Mouse (Mus musculus) spleen, postnatal 10 days (tissue): ENCODE measurements around the gene Atp6ap1l.
"Not testable (repeated sequence)": the region's sequence is repeated elsewhere in the genome, so short reads cannot be mapped to it uniquely, and the experiment has no call there.

Experiments
- DNase-seq, 2 experiments: peaks; one replicate each; pipeline ENCODE4 v3.0.0; 2021 to 2022; ENCODE audit warnings: low spot score in 2 of 2

The Atp6ap1l gene

GRCm38 (mm10) chr13:90905176-90905575, at the start of gene Atp6ap1l:
Gene Atp6ap1l (minus strand): TSS chr13:90905355.
- no peak for DNase-seq

GRCm38 (mm10) chr13:90939600-90939999, 34.4 kb upstream of the Atp6ap1l start:
- no peak for DNase-seq

- DNase-seq, result peak; percentile 16 to 54
Measured at GRCm38 (mm10) chr13:90939192-90939591, 34.0 kb upstream of the Atp6ap1l start.

DNA sequence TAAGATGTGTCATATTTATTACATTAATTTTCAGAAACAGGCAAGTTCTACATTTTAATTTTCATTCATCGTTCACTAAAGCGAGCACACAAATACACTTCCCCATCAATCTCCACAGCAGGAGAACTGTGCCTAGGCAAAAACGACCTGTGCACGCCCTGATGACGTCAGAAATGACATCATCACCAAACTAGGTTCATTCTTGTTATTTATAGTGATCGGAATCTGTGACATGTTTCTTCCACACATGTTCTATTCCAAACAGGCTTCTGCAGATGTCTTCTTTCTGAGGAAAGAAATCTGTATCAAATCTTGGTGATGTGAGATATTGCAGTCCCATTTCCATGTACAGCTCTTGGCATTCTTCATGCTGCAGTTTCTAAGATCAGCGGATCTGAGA, 30.7 kb upstream of the Atp6ap1l start:
- DNase-seq, result no peak

GRCm38 (mm10) chr13:90933256-90933655, 28.1 kb upstream of the Atp6ap1l start:
- no peak for DNase-seq

GRCm38 (mm10) chr13:90929847-90930246, 24.7 kb upstream of the Atp6ap1l start:
- DNase-seq, result peak; percentile 43 to 83

- DNase-seq, result not testable (repeated sequence)
Measured at GRCm38 (mm10) chr13:90928266-90928665, 23.1 kb upstream of the Atp6ap1l start.

- DNase-seq, result no peak
Measured at GRCm38 (mm10) chr13:90926938-90927633, 21.9 kb upstream of the Atp6ap1l start.

- no peak for DNase-seq
Measured at GRCm38 (mm10) chr13:90926125-90926765, 21.1 kb upstream of the Atp6ap1l start.

DNA sequence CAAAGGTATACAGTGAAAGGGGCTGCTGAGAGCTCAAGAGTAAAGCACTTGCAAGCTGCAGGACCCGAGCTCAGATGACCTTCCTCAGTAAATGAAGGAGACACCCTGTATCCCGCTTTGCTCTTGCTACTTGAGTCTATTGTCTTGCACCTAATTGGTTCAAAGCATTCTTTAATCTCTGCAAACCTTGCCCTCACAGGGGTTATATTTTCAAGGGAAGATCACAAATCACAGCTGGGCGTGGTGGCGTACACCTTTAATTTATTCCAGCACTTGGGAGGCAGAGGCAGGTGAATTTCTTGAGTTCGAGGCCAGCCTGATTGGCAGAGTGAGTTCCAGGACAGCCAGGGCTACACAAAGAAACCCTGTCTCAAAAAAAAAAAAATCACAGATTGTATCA, 20.0 kb upstream of the Atp6ap1l start:
- no peak for DNase-seq

- no peak for DNase-seq
Measured at GRCm38 (mm10) chr13:90924072-90924471, 18.9 kb upstream of the Atp6ap1l start.

- not testable (repeated sequence) for DNase-seq
Measured at GRCm38 (mm10) chr13:90923617-90924016, 18.5 kb upstream of the Atp6ap1l start.

DNA sequence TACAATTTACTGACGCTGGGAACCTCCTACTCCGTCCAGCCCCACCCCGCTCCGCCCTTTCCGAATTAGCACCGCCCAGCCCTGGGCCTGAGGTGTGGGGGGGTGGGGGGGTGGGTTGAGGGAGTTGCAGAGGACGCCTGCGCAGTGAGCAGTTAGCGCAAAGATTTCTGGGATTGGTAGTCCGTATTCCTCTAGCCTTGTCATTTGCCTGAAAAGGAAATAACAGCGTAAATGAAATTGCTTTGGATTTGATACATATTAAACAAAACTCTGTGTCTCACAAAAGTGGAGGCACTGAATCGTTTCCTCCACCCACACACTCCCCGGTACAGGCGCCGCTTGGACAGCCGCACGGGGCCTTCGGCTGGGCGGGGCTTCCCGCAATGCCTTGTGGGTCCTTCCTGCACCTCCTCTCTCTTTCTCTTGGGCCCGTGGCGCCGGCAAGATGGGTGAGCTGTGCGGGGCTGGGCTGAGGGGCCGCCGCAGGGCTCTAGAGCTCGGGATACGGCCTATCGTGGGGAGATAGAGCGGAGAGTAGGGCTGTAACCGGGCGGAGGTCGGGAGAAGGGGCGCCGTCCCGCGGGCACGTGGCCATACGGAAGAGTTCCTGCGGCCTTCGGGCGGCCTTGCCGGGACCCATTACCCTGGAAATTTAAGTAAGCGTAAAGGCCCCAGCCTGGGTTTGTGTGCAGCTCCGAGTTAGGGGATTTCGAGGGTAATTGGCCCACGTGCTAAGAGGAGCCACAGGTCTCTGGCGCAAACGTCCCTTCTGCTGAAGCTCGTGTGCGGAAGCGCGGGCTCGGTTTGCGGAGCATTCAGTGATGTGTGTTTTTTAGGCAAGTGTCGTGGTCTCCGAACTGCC, 17.8 kb upstream of the Atp6ap1l start, which contains the start of gene Rps23:
Gene Rps23, plus strand, starts transcription at position 208 of the 862 bp plus-strand sequence.
- DNase-seq, result peak; percentile 93

GRCm38 (mm10) chr13:90914721-90915120, 9.6 kb upstream of the Atp6ap1l start:
- no peak for DNase-seq

DNA sequence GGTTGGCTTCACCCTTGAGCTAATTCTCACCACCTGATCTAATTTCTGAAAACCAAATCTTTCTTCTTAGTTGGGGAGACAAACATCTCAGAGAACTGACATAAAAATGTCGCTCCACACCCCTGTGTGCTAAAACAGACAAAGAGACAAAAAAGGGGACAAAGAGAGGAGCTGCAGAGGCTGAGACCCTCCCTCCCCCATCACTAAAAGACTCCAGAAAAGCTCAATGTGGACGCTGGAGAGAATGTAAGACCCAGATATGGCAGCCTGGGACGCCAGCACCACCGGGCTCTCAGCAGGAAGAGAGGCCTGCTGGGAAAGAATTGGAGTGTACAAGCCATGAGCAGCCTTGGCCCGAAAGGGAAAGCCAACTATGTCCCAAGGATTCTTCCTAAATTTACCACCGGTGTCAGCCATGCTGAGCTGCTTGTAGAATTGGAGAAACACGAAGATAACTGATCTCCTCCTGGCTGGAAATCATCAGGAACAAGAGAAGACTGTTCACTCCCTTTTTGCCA, 8.6 kb upstream of the Atp6ap1l start:
- DNase-seq, result no peak

- no peak for DNase-seq
Measured at GRCm38 (mm10) chr13:90912760-90913674, 7.9 kb upstream of the Atp6ap1l start.

DNA sequence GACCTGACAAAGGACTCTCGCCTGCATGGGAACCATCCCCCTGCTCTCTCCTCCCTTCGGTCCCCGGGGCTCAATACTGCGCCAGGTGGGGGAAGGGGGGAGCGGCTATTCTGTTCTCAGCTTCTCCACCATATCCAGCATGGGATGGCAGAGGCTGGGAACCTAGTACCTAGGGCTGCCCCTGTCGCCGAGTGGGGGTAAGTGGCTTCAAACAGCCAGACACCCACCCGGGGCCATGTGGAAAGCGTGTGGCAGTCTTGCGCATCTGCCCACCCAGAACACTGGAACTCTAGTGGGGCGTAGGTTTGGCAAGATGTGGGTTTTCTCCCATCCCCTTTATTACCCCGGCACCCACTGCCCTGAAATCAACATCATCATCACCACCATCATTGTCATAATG, 2.2 kb upstream of the Atp6ap1l start:
- no peak for DNase-seq

- DNase-seq, result no peak
Measured at GRCm38 (mm10) chr13:90896821-90897220, 8.3 kb downstream of the Atp6ap1l start.

- DNase-seq, result no peak
Measured at GRCm38 (mm10) chr13:90896098-90896497, 9.1 kb downstream of the Atp6ap1l start.

DNA sequence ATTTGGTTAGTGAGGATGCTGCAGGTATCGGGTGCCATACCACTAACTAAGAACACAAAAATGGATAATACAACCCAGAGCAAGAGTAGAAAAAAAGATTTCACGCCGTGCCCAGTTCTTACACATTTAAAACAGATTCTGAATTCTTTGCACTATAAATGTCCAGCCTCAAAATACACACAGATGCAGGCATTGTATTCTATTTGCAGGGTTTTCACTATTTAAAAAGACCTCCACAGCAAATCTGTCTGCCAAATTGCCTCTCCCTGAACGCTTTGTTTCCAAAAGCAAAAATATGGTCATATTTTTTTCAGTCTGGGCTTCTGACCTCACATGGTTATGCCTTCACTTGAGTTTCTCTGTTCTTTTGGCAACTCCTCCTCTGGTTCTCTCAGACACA, 10.3 kb downstream of the Atp6ap1l start:
- no peak for DNase-seq

- DNase-seq, result no peak
Measured at GRCm38 (mm10) chr13:90890111-90890510, 15.0 kb downstream of the Atp6ap1l start.
